Mouse (Mus musculus) embryonic facial prominence, embryonic 12.5 days (tissue): ENCODE measurements at regions not wholly inside any gene's neighbourhood (a gene's known extent, or its start where the extent isn't known, plus 50 kb on each side); places are given as distances from the start of the nearest gene placed in this dataset.

Experiments used
- ATAC-seq: fragments of 200-750 bp; cut with Nextera tagmentation; 2 replicates; pipeline ENCODE4 v1.8.0; 2017; ENCODE audit not compliant: insufficient number of reproducible peaks, insufficient read depth, low FRiP score, low TSS enrichment
- H3K27ac ChIP-seq: fragments of 300-500 bp; sonication (generic); 2 replicates; pipeline ENCODE4 v1.5.1; 2016; ENCODE audit warnings: mild to moderate bottlenecking
- H3K27me3 ChIP-seq: fragments of 300-500 bp; sonication (generic); 2 replicates; pipeline ENCODE4 v1.6.1; 2016; ENCODE audit warnings: mild to moderate bottlenecking, moderate library complexity
- H3K36me3 ChIP-seq: fragments of 300-500 bp; sonication (generic); 2 replicates; pipeline ENCODE4 v1.6.1; 2016; ENCODE audit warnings: mild to moderate bottlenecking
- H3K4me1 ChIP-seq: fragments of 300-500 bp; sonication (generic); 2 replicates; pipeline ENCODE4 v1.6.1; 2016
- H3K4me2 ChIP-seq: fragments of 300-500 bp; sonication (generic); replicated peaks from 2 replicates; pipeline ENCODE4 v1.6.1; 2016; ENCODE audit warnings: mild to moderate bottlenecking, moderate library complexity
- H3K4me3 ChIP-seq: fragments of 300-500 bp; sonication (generic); 2 replicates; pipeline ENCODE4 v1.5.1; 2016; ENCODE audit warnings: mild to moderate bottlenecking
- H3K9ac ChIP-seq: fragments of 300-500 bp; sonication (generic); 2 replicates; pipeline ENCODE4 v1.6.1; 2016; ENCODE audit warnings: mild to moderate bottlenecking, moderate library complexity
- H3K9me3 ChIP-seq: fragments of 300-500 bp; sonication (generic); 2 replicates; pipeline ENCODE4 v1.6.1; 2016; ENCODE audit warnings: mild to moderate bottlenecking, moderate library complexity
- WGBS: fragments of 180-500 bp; shearing (Covaris S2); methylation state at CpG from one replicate; pipeline ENCODE4 v1.1.7; 2016; 5-methylcytosine and 5-hydroxymethylcytosine counted together

GRCm38 (mm10) chr1:90497568-90497967, 105.2 kb upstream of the Cops8 start:
- Histone ChIP-seq H3K9me3 (0 out of 2 replicates have a peak, but pooled peaks cover 6% of the 10 kb centered on the region), H3K27ac (no peak overlapping the region), H3K4me3 (no peak overlapping the region), H3K4me1 (peaks cover 12% of the 10 kb centered on the region), H3K9ac (no peak overlapping the region), H3K4me2 (no peak overlapping the region), H3K27me3 (no peaks in the 10 kb centered on the region), H3K36me3 (no peaks in the 10 kb centered on the region)
- ATAC-seq = no peak

- H3K4me3 ChIP-seq = no peak overlapping the region
- no peak overlapping the region for H3K27ac ChIP-seq
- H3K9me3 ChIP-seq = 0 out of 2 replicates have a peak, but pooled peaks cover 6% of the 10 kb centered on the region
- H3K9ac ChIP-seq = no peak overlapping the region
- H3K36me3 ChIP-seq = no peaks in the 10 kb centered on the region
- no peak overlapping the region for H3K4me2 ChIP-seq
- H3K4me1 ChIP-seq = peaks cover 14% of the 10 kb centered on the region; the same call in 1 of the 2 replicates
- no peaks in the 10 kb centered on the region for H3K27me3 ChIP-seq
- ATAC-seq = no peak
Observed at GRCm38 (mm10) chr1:90501373-90501772, 101.4 kb upstream of the Cops8 start.

DNA sequence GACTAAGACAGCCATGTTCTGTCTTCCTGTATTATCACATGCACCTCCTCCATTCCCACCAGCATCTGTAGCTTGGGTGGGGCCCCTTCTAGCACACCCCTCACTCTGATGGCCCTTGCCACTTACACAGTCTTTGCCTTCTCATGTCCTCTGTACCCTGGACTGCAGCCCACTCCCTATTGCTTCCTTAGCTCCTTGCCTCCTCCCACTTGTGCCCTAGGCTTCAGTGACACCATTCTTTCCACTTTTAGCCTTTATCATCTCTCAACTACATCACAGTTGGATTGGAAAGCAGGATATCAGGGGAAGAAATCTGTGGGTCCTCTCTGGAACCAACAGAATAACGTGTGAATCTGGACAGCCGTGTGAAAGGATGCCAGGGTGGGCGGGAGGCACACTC, 100.4 kb upstream of the Cops8 start:
- Histone ChIP-seq H3K27me3 (no peaks in the 10 kb centered on the region), H3K36me3 (no peaks in the 10 kb centered on the region), H3K9ac (no peak overlapping the region), H3K4me3 (no peak overlapping the region), H3K27ac (no peak overlapping the region), H3K4me1 (peaks cover 17% of the 10 kb centered on the region; the same call in 1 of the 2 replicates), H3K4me2 (no peak overlapping the region), H3K9me3 (0 out of 2 replicates have a peak, but pooled peaks cover 6% of the 10 kb centered on the region)
- WGBS = 86% methylated on average over 3 of the region's 3 CpGs
- ATAC-seq = no peak

DNA sequence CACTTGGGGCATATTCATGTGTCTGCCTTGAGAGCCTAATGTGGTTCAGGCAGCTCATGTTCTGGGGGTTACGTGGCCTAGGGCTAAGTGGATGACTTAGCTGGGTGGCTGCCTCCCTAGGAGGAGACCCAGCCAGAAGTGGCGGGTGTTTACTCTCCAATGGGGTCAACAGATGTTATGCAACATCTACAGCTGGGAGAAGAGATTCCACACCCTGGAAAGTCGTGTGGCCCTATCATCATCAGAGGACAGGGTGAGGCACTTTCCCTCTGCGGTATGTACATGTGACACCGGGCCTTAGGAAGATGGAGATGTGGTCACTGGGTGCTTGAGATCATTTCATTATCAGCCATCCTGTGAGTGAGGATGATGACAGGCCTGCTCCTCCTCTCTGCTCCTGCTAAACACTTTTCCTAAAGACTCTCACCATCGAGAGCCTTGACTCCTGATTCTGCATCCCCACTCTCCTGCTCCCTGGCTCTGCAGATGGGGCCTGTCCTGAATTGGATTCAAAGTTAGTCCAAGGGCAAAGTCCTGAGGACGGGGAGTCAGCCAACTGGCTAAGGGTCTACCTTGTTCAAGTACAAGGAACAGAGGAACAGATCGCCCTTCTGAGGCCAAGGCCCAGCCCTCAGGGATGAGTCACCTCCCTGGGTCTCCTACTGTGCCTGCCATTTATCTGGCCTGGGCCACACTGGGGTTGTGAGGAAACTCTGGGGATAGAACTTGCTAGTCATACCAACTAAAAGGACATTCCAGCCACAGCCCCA, 99.8 kb upstream of the Cops8 start:
- H3K9ac ChIP-seq = no peak overlapping the region
- peaks cover 22% of the 10 kb centered on the region; the same call in 1 of the 2 replicates for H3K4me1 ChIP-seq
- H3K27me3 ChIP-seq = no peaks in the 10 kb centered on the region
- ATAC-seq = no peak
- H3K36me3 ChIP-seq = no peaks in the 10 kb centered on the region
- H3K4me3 ChIP-seq = no peak overlapping the region
- H3K27ac ChIP-seq = no peak overlapping the region
- no peak overlapping the region for H3K4me2 ChIP-seq
- 87% methylated on average over 8 of the region's 8 CpGs for WGBS
- 0 out of 2 replicates have a peak, but pooled peaks cover 6% of the 10 kb centered on the region for H3K9me3 ChIP-seq

- no peak overlapping the region for H3K9ac ChIP-seq
- no peaks in the 10 kb centered on the region for H3K36me3 ChIP-seq
- WGBS = 31% methylated on average over 8 of the region's 8 CpGs
- peaks cover 22% of the 10 kb centered on the region; the same call in 1 of the 2 replicates for H3K4me1 ChIP-seq
- H3K27me3 ChIP-seq = no peaks in the 10 kb centered on the region
- H3K4me2 ChIP-seq = no peak overlapping the region
- H3K9me3 ChIP-seq = 0 out of 2 replicates have a peak, but pooled peaks cover 4% of the 10 kb centered on the region
- no peak overlapping the region for H3K4me3 ChIP-seq
- 0 out of 2 replicates have a peak overlapping the region, but pooled peaks have one; percentile 17 for H3K27ac ChIP-seq
- ATAC-seq = no peak
Observed at GRCm38 (mm10) chr1:90504583-90505080, 98.1 kb upstream of the Cops8 start.

- Histone ChIP-seq H3K27me3 (no peaks in the 10 kb centered on the region), H3K27ac (no peak overlapping the region), H3K4me1 (peaks cover 22% of the 10 kb centered on the region; the same call in 1 of the 2 replicates), H3K4me2 (no peak overlapping the region), H3K4me3 (no peak overlapping the region), H3K9me3 (no peaks in the 10 kb centered on the region), H3K36me3 (no peaks in the 10 kb centered on the region), H3K9ac (no peak overlapping the region)
- no peak for ATAC-seq
- 84% methylated on average over 3 of the region's 3 CpGs for WGBS
Observed at GRCm38 (mm10) chr1:90505599-90505998, 97.2 kb upstream of the Cops8 start.

GRCm38 (mm10) chr1:90506582-90506981, 96.2 kb upstream of the Cops8 start:
- no peak overlapping the region for H3K27ac ChIP-seq
- H3K36me3 ChIP-seq = no peaks in the 10 kb centered on the region
- H3K9ac ChIP-seq = no peak overlapping the region
- H3K4me1 ChIP-seq = peaks cover 22% of the 10 kb centered on the region; the same call in 1 of the 2 replicates
- WGBS = 70% methylated on average over 9 of the region's 9 CpGs
- no peak overlapping the region for H3K4me3 ChIP-seq
- no peak overlapping the region for H3K4me2 ChIP-seq
- no peak for ATAC-seq
- no peaks in the 10 kb centered on the region for H3K9me3 ChIP-seq
- no peaks in the 10 kb centered on the region for H3K27me3 ChIP-seq

- no peak for ATAC-seq
- no peak overlapping the region for H3K4me3 ChIP-seq
- H3K9me3 ChIP-seq = no peaks in the 10 kb centered on the region
- H3K4me2 ChIP-seq = no peak overlapping the region
- no peaks in the 10 kb centered on the region for H3K27me3 ChIP-seq
- H3K4me1 ChIP-seq = peaks cover 15% of the 10 kb centered on the region; the same call in 1 of the 2 replicates
- H3K9ac ChIP-seq = no peak overlapping the region
- no peak overlapping the region for H3K27ac ChIP-seq
- H3K36me3 ChIP-seq = no peaks in the 10 kb centered on the region
- WGBS = 87% methylated on average over 7 of the region's 7 CpGs
Observed at GRCm38 (mm10) chr1:90509371-90509770, 93.4 kb upstream of the Cops8 start.

GRCm38 (mm10) chr1:90513442-90514070, 89.2 kb upstream of the Cops8 start:
- no peak overlapping the region for H3K9ac ChIP-seq
- H3K9me3 ChIP-seq = no peaks in the 10 kb centered on the region
- H3K4me1 ChIP-seq = peaks cover 14% of the 10 kb centered on the region; the same call in 1 of the 2 replicates
- WGBS = 73% methylated on average over 4 of the region's 4 CpGs
- no peaks in the 10 kb centered on the region for H3K36me3 ChIP-seq
- ATAC-seq = no peak
- H3K4me3 ChIP-seq = no peak overlapping the region
- no peak overlapping the region for H3K27ac ChIP-seq
- no peaks in the 10 kb centered on the region for H3K27me3 ChIP-seq
- no peak overlapping the region for H3K4me2 ChIP-seq

GRCm38 (mm10) chr1:90514176-90514575, 88.6 kb upstream of the Cops8 start:
- Histone ChIP-seq H3K27ac (no peak overlapping the region), H3K4me2 (no peak overlapping the region), H3K9me3 (no peaks in the 10 kb centered on the region), H3K36me3 (no peaks in the 10 kb centered on the region), H3K4me3 (no peak overlapping the region), H3K9ac (no peak overlapping the region), H3K27me3 (no peaks in the 10 kb centered on the region), H3K4me1 (peaks cover 20% of the 10 kb centered on the region; the same call in 1 of the 2 replicates)
- peak; percentile 13; the same call in 1 of the 2 replicates for ATAC-seq
- 80% methylated on average over 7 of the region's 7 CpGs for WGBS

- WGBS = 66% methylated on average over 9 of the region's 9 CpGs
- no peaks in the 10 kb centered on the region for H3K36me3 ChIP-seq
- no peak overlapping the region for H3K4me2 ChIP-seq
- no peaks in the 10 kb centered on the region for H3K9me3 ChIP-seq
- H3K9ac ChIP-seq = no peak overlapping the region
- no peak for ATAC-seq
- peak overlapping the region; percentile 79 for H3K27ac ChIP-seq
- H3K4me1 ChIP-seq = peaks cover 43% of the 10 kb centered on the region
- H3K27me3 ChIP-seq = no peaks in the 10 kb centered on the region
- no peak overlapping the region for H3K4me3 ChIP-seq
Observed at GRCm38 (mm10) chr1:90518584-90519265, 84.1 kb upstream of the Cops8 start.
